Mouse (Mus musculus): ENCODE measurements around the gene Slc9a7. TPM values are rescaled to one million over a fixed set of nuclear protein-coding genes. Genes with fewer than 3 reads are reported as not detected.

Gene Slc9a7
- polyA plus RNA-seq, 1 experiment from 2014 or later: 1.2 TPM

DNA sequence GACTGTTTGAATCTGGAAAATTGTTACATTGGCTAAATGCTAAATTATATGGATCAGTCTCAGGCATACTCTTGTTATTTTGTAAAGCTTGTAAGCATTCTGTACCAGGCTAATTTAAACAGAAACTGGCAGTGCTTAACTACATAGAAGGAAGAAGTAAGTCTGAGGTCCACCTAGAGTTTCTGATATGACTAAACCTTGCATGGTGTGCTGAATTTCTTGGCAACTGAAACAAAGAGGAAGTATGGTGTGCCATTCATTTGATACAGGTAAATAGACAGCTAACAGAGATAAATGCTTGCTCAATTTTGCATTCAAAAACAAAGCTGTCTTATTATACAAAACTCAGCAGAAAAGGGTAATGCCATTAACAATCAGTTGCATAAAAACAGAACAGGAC is 63.5 kb downstream of the Slc9a7 start:
- Histone ChIP-seq H3K4me1 (ENCODE audit: insufficient read depth) (no peaks in the 10 kb centered on the region), H3K9me3 (ENCODE audit: low read depth, low read length) (no peaks in the 10 kb centered on the region), H3K36me3 (ENCODE audit: insufficient read depth) (no peaks in the 10 kb centered on the region), H3K27ac (ENCODE audit: low read depth) (no peak overlapping the region), H3K27me3 (ENCODE audit: insufficient read depth, low read length) (no peaks in the 10 kb centered on the region), H3K4me3 (ENCODE audit: low read depth, low read length) (no peak overlapping the region), H3K4me2 (no peak overlapping the region), H3K9ac (no peak overlapping the region)
- TF ChIP-seq CTCF (IDR thresholded peaks at IDR 0.05; ENCODE audit: low read depth): no peak
- no peak for DNase-seq
- ATAC-seq (ENCODE audit: insufficient read depth): no peak

DNA sequence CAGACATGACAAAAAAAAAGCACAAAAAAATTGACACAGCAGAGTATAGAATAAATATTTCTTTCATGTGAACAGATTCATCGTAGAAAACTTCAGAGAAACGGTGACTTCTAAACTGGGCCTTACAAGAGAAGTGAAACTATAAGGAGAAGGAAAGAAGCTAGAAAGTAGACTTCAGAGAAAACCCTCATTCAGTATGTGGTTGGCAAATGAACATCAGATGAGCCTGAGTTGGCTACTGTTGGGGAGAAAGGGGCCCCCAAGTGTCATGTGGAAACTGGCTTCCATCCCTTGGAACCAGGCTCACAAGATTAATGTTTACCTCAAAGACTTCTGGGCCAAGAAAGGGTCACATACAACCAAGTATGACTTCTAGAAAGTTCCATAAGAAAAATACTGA is 70.1 kb downstream of the Slc9a7 start:
- ATAC-seq (ENCODE audit: insufficient read depth) (no peak), DNase-seq (no peak)
- Histone ChIP-seq H3K4me2 (no peak overlapping the region), H3K36me3 (ENCODE audit: insufficient read depth) (no peaks in the 10 kb centered on the region), H3K4me1 (ENCODE audit: insufficient read depth) (no peaks in the 10 kb centered on the region), H3K27ac (ENCODE audit: low read depth) (no peak overlapping the region), H3K4me3 (ENCODE audit: low read depth, low read length) (no peak overlapping the region), H3K27me3 (ENCODE audit: insufficient read depth, low read length) (no peaks in the 10 kb centered on the region), H3K9ac (no peak overlapping the region), H3K9me3 (ENCODE audit: low read depth, low read length) (no peaks in the 10 kb centered on the region)
- TF ChIP-seq CTCF (IDR thresholded peaks at IDR 0.05; ENCODE audit: low read depth): no peak
- 84% methylated on average over 2 of the region's 2 CpGs for WGBS

DNA sequence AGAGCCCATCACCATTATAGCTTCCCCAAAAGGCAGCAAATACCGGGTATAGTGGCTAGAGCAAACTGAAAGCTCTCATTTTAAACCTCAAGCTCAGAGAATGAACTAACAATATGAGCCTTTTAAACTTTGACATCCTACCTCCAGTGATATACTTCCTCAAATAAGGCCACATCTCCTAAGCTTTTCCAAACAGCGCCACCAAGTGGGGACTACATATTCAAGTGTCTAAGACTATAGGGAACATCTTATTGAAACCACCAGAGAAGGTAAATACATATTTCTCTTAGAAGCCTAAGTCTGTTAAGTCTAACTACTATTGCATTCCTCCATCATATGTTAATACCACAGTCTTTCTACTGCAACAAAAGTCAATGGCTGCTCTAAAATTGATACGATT is 106.0 kb downstream of the Slc9a7 start:
- no peak for TF ChIP-seq CTCF (IDR thresholded peaks at IDR 0.05; ENCODE audit: low read depth)
- Histone ChIP-seq H3K4me3 (ENCODE audit: low read depth, low read length) (no peak overlapping the region), H3K27me3 (ENCODE audit: insufficient read depth, low read length) (no peaks in the 10 kb centered on the region), H3K9ac (no peak overlapping the region), H3K4me2 (no peak overlapping the region), H3K36me3 (ENCODE audit: insufficient read depth) (no peaks in the 10 kb centered on the region), H3K9me3 (ENCODE audit: low read depth, low read length) (no peaks in the 10 kb centered on the region), H3K4me1 (ENCODE audit: insufficient read depth) (no peaks in the 10 kb centered on the region), H3K27ac (ENCODE audit: low read depth) (no peak overlapping the region)
- ATAC-seq (ENCODE audit: insufficient read depth) (no peak), DNase-seq (no peak)
- 78% methylated on average over 3 of the region's 3 CpGs for WGBS

DNA sequence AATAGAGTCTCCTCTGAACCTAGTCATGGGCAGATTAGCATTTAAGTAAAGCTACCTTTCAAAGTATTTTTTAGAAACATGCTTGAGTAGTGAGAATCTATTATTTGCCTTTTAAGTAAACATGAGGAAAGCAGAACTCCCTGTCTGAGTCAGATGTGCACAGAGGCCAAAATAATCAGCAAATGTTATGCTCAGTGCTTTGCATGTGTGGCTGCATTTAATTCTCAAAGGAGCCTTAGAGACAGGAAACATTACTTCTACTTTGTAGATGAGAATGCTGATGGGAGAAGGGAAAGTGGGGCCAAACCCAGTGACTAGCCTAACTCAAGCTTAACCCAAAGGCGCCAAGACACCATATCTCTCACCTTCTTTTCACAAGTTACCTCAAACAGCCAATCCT is 114.8 kb downstream of the Slc9a7 start:
- H3K27me3 ChIP-seq (ENCODE audit: insufficient read depth, low read length): no peaks in the 10 kb centered on the region
- H3K4me1 ChIP-seq (ENCODE audit: insufficient read depth): no peaks in the 10 kb centered on the region
- no peak overlapping the region for H3K4me3 ChIP-seq (ENCODE audit: low read depth, low read length)
- no peak for TF ChIP-seq CTCF (IDR thresholded peaks at IDR 0.05; ENCODE audit: low read depth)
- H3K36me3 ChIP-seq (ENCODE audit: insufficient read depth): no peaks in the 10 kb centered on the region
- no peak for ATAC-seq (ENCODE audit: insufficient read depth)
- H3K9me3 ChIP-seq (ENCODE audit: low read depth, low read length): no peaks in the 10 kb centered on the region
- H3K9ac ChIP-seq: no peak overlapping the region
- no peak overlapping the region for H3K4me2 ChIP-seq
- H3K27ac ChIP-seq (ENCODE audit: low read depth): no peak overlapping the region
- DNase-seq: no peak
- WGBS: 73% methylated on average over 1 of the region's 1 CpGs

DNA sequence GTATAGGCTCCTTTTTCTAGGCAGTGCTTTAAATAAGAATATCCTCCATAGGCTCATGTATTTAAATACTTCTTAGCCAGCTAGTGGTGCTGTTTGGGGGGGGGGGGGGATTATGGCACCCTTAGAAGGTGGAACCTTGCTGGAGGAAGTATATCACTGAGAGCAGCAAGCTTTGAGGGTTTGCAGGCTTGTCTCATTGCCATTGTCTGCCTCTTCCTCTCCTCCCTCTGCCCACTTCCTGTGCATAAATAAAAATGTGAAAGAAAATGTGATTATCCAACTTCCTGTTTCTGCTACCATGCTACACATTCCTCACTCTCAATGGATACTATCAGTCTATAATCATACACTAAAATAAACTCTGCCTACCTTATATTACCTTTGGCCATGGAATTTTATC is 123.2 kb downstream of the Slc9a7 start:
- H3K9me3 ChIP-seq (ENCODE audit: low read depth, low read length): no peaks in the 10 kb centered on the region
- H3K9ac ChIP-seq: no peak overlapping the region
- H3K4me1 ChIP-seq (ENCODE audit: insufficient read depth): no peaks in the 10 kb centered on the region
- H3K27me3 ChIP-seq (ENCODE audit: insufficient read depth, low read length): no peaks in the 10 kb centered on the region
- H3K27ac ChIP-seq (ENCODE audit: low read depth): no peak overlapping the region
- ATAC-seq (ENCODE audit: insufficient read depth): no peak
- no peak for TF ChIP-seq CTCF (IDR thresholded peaks at IDR 0.05; ENCODE audit: low read depth)
- no peak overlapping the region for H3K4me3 ChIP-seq (ENCODE audit: low read depth, low read length)
- H3K4me2 ChIP-seq: no peak overlapping the region
- H3K36me3 ChIP-seq (ENCODE audit: insufficient read depth): no peaks in the 10 kb centered on the region
- DNase-seq: no peak

DNA sequence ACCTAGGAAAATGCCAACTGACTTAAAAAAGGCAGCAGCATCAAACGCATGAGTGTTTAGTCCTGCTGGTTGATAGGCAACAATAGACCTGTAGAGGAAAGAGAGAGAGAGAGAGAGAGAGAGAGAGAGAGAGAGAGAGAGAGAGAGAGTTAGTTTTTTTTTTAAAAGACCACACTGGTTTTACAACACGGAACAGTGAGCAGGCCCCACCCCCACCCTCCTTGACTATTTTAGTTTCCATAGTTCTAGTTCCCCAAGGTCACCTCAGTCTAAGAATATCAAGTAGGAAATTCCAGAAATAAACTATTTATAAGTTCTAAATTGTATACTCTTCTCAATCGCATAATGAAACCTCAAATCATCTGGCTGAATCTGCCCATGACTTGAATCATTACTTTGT is 126.6 kb downstream of the Slc9a7 start:
- no peak overlapping the region for H3K4me2 ChIP-seq
- ATAC-seq (ENCODE audit: insufficient read depth) (no peak), DNase-seq (no peak)
- H3K27ac ChIP-seq (ENCODE audit: low read depth): no peak overlapping the region
- no peaks in the 10 kb centered on the region for H3K27me3 ChIP-seq (ENCODE audit: insufficient read depth, low read length)
- no peaks in the 10 kb centered on the region for H3K36me3 ChIP-seq (ENCODE audit: insufficient read depth)
- no peaks in the 10 kb centered on the region for H3K9me3 ChIP-seq (ENCODE audit: low read depth, low read length)
- H3K4me3 ChIP-seq (ENCODE audit: low read depth, low read length): no peak overlapping the region
- H3K4me1 ChIP-seq (ENCODE audit: insufficient read depth): no peaks in the 10 kb centered on the region
- no peak for TF ChIP-seq CTCF (IDR thresholded peaks at IDR 0.05; ENCODE audit: low read depth)
- H3K9ac ChIP-seq: no peak overlapping the region
- WGBS: 55% methylated on average over 3 of the region's 3 CpGs

DNA sequence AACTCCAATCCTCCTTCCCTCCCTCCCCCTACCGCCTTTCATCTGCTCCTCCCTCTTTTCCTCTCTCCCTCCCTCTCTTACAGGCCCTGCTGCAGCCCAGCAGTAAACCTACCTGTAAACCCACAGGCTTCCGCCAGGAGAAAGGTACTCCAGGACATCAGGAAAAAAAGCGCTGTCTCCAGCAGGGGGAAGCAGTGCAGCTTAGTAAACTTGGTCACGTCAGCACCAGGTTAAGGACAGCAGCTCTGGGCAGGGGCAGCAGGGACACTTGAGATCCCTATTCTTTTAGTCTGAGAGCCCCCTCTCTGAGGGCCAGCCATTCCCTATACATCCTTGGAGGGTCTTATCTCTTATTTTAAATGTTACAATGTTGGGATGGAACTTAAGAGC is 129.3 kb downstream of the Slc9a7 start:
- H3K4me3 ChIP-seq (ENCODE audit: low read depth, low read length): no peak overlapping the region
- H3K4me1 ChIP-seq (ENCODE audit: insufficient read depth): no peaks in the 10 kb centered on the region
- H3K27ac ChIP-seq (ENCODE audit: low read depth): no peak overlapping the region
- ATAC-seq (ENCODE audit: insufficient read depth) (peak; percentile 77), DNase-seq (peak; percentile 78)
- TF ChIP-seq CTCF (IDR thresholded peaks at IDR 0.05; ENCODE audit: low read depth): peak; percentile 80
- WGBS: 15% methylated on average over 4 of the region's 4 CpGs
- H3K36me3 ChIP-seq (ENCODE audit: insufficient read depth): no peaks in the 10 kb centered on the region
- no peak overlapping the region for H3K4me2 ChIP-seq
- H3K9me3 ChIP-seq (ENCODE audit: low read depth, low read length): no peaks in the 10 kb centered on the region
- H3K27me3 ChIP-seq (ENCODE audit: insufficient read depth, low read length): no peaks in the 10 kb centered on the region
- no peak overlapping the region for H3K9ac ChIP-seq

DNA sequence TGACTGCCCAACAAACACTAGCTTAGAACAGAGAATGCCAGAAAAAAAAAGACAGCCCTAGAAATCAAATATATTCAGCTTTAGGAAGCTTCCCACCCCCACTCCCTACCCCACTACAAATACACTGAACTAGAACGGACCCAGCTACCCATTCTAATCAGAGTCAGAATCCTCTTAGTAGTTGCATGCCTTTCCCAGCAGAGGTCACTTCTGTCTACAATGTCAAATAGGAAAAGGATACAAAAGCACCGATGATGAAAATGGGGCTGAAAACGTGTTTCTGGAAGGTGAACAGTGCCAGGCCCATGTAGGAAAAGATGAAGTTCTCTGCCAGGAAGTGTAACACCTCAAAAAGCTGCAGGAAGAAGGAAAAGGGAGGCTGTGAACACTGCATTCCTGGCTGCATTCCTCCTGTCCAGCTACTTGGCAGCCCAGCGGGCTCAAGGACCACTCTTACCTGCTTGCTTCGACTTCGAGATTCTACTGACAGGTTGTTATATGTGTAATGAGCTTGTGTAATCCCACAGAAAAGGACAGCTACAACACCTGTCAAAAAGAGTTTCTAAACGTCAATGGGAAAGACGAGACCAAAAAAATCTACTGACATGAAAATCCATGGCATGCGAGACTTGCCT is 129.8 kb downstream of the Slc9a7 start:
- H3K27ac ChIP-seq (ENCODE audit: low read depth): no peak overlapping the region
- no peak for ATAC-seq (ENCODE audit: insufficient read depth)
- H3K9ac ChIP-seq: no peak overlapping the region
- no peaks in the 10 kb centered on the region for H3K36me3 ChIP-seq (ENCODE audit: insufficient read depth)
- H3K9me3 ChIP-seq (ENCODE audit: low read depth, low read length): no peaks in the 10 kb centered on the region
- no peak overlapping the region for H3K4me3 ChIP-seq (ENCODE audit: low read depth, low read length)
- TF ChIP-seq CTCF (IDR thresholded peaks at IDR 0.05; ENCODE audit: low read depth): peak; percentile 34
- H3K4me2 ChIP-seq: no peak overlapping the region
- no peaks in the 10 kb centered on the region for H3K27me3 ChIP-seq (ENCODE audit: insufficient read depth, low read length)
- peak; percentile 9 for DNase-seq
- 41% methylated on average over 9 of the region's 9 CpGs for WGBS
- no peaks in the 10 kb centered on the region for H3K4me1 ChIP-seq (ENCODE audit: insufficient read depth)

Data from lung, embryonic 14.5 days (tissue).